Mouse (Mus musculus) 3T3-L1 (cell line): ENCODE results near the gene Anapc11.
A peak's percentile ranks its signal among the peaks of the same experiment; 100 is the strongest.

Experiments used
- DNase-seq: peaks from one replicate; pipeline ENCODE4 v3.0.0-alpha.2; 2015; ENCODE audit warnings: low read depth, low spot score

The Anapc11 gene

GRCm38 (mm10) chr11:120606764-120607163, 8.5 kb downstream of the Anapc11 start:
- DNase-seq = no peak

GRCm38 (mm10) chr11:120608241-120609034, 10.2 kb downstream of the Anapc11 start, which contains the start of gene Npb:
Npb (plus strand) TSS chr11:120608477.
- DNase-seq = no peak

- DNase-seq = no peak
These were observed 11.0 kb downstream of the Anapc11 start for GRCm38 (mm10) chr11:120609250-120609649.

GRCm38 (mm10) chr11:120610477-120611046, 12.3 kb downstream of the Anapc11 start:
- no peak for DNase-seq

GRCm38 (mm10) chr11:120612763-120613162, 14.5 kb downstream of the Anapc11 start:
- peak; percentile 75 for DNase-seq

- no peak for DNase-seq
These were observed 15.3 kb downstream of the Anapc11 start for GRCm38 (mm10) chr11:120613481-120613972.

- no peak for DNase-seq
These were observed 15.8 kb downstream of the Anapc11 start for GRCm38 (mm10) chr11:120613976-120614375.

GRCm38 (mm10) chr11:120615167-120615566, 16.9 kb downstream of the Anapc11 start:
- DNase-seq = no peak

GRCm38 (mm10) chr11:120615606-120616203, 17.5 kb downstream of the Anapc11 start:
- DNase-seq = no peak

- no peak for DNase-seq
These were observed 18.5 kb downstream of the Anapc11 start for GRCm38 (mm10) chr11:120616617-120617294.

- DNase-seq = peak; percentile 81
These were observed 19.4 kb downstream of the Anapc11 start, which contains the start of gene Pcyt2 for GRCm38 (mm10) chr11:120617519-120618112. Pcyt2 (minus strand) TSS chr11:120617936.

- DNase-seq = no peak
These were observed 20.7 kb downstream of the Anapc11 start for GRCm38 (mm10) chr11:120618619-120619535.

- no peak for DNase-seq
These were observed 22.0 kb downstream of the Anapc11 start for GRCm38 (mm10) chr11:120620195-120620594.

- DNase-seq = no peak
These were observed 24.6 kb downstream of the Anapc11 start for GRCm38 (mm10) chr11:120622805-120623204.

GRCm38 (mm10) chr11:120623961-120624679, 25.9 kb downstream of the Anapc11 start:
- DNase-seq = peak; percentile 88

GRCm38 (mm10) chr11:120624680-120625111, 26.5 kb downstream of the Anapc11 start:
- peak; percentile 91 for DNase-seq

- no peak for DNase-seq
These were observed 27.0 kb downstream of the Anapc11 start, which contains the start of gene Sirt7 for GRCm38 (mm10) chr11:120625152-120625775. Sirt7 (minus strand) TSS chr11:120625240.

GRCm38 (mm10) chr11:120626785-120627467, 28.7 kb downstream of the Anapc11 start:
- DNase-seq = no peak
